Mouse (Mus musculus): ENCODE measurements around the gene Nudt4. TPM values are rescaled to one million over a fixed set of nuclear protein-coding genes. Genes with fewer than 3 reads are reported as not detected.

Nudt4 gene
- polyA plus RNA-seq (2012; rRNA removed): 83.8 and 87.2 TPM in 2 replicates

GRCm38 (mm10) chr10:95563851-95564845 lies at the start of gene Nudt4:
Nudt4 (minus strand) TSS chr10:95564146.
- peak in 1 of 2 experiments; percentile 84 for DNase-seq (ENCODE audit: extremely low spot score in 1 of 2, low spot score in 1 of 2)

GRCm38 (mm10) chr10:95611331-95611721 lies 47.4 kb upstream of the Nudt4 start:
- no peak for DNase-seq (ENCODE audit: extremely low spot score in 1 of 2, low spot score in 1 of 2)

GRCm38 (mm10) chr10:95610666-95611330 lies 46.9 kb upstream of the Nudt4 start:
- peak in 1 of 2 experiments; percentile 31 for DNase-seq (ENCODE audit: extremely low spot score in 1 of 2, low spot score in 1 of 2)

- DNase-seq (ENCODE audit: extremely low spot score in 1 of 2, low spot score in 1 of 2): peak in 1 of 2 experiments; percentile 50
Measured at GRCm38 (mm10) chr10:95604979-95605613, 41.1 kb upstream of the Nudt4 start.

- no peak for DNase-seq (ENCODE audit: extremely low spot score in 1 of 2, low spot score in 1 of 2)
Measured at GRCm38 (mm10) chr10:95600527-95600926, 36.6 kb upstream of the Nudt4 start.

GRCm38 (mm10) chr10:95599740-95600139 lies 35.8 kb upstream of the Nudt4 start:
- peak in 1 of 2 experiments; percentile 42 for DNase-seq (ENCODE audit: extremely low spot score in 1 of 2, low spot score in 1 of 2)

GRCm38 (mm10) chr10:95598056-95598587 lies 34.2 kb upstream of the Nudt4 start:
- no peak for DNase-seq (ENCODE audit: extremely low spot score in 1 of 2, low spot score in 1 of 2)

- no peak for DNase-seq (ENCODE audit: extremely low spot score in 1 of 2, low spot score in 1 of 2)
Measured at GRCm38 (mm10) chr10:95595852-95596639, 32.1 kb upstream of the Nudt4 start.

- no peak for DNase-seq (ENCODE audit: extremely low spot score in 1 of 2, low spot score in 1 of 2)
Measured at GRCm38 (mm10) chr10:95594414-95594813, 30.5 kb upstream of the Nudt4 start.

- DNase-seq (ENCODE audit: extremely low spot score in 1 of 2, low spot score in 1 of 2): no peak
Measured at GRCm38 (mm10) chr10:95591257-95591656, 27.3 kb upstream of the Nudt4 start.

GRCm38 (mm10) chr10:95590196-95590595 lies 26.2 kb upstream of the Nudt4 start:
- no peak for DNase-seq (ENCODE audit: extremely low spot score in 1 of 2, low spot score in 1 of 2)

GRCm38 (mm10) chr10:95589196-95589595 lies 25.2 kb upstream of the Nudt4 start:
- no peak for DNase-seq (ENCODE audit: extremely low spot score in 1 of 2, low spot score in 1 of 2)

- DNase-seq (ENCODE audit: extremely low spot score in 1 of 2, low spot score in 1 of 2): no peak
Measured at GRCm38 (mm10) chr10:95587509-95588220, 23.7 kb upstream of the Nudt4 start.

- DNase-seq (ENCODE audit: extremely low spot score in 1 of 2, low spot score in 1 of 2): no peak
Measured at GRCm38 (mm10) chr10:95585554-95585953, 21.6 kb upstream of the Nudt4 start.

- no peak for DNase-seq (ENCODE audit: extremely low spot score in 1 of 2, low spot score in 1 of 2)
Measured at GRCm38 (mm10) chr10:95577567-95577950, 13.6 kb upstream of the Nudt4 start.

GRCm38 (mm10) chr10:95576876-95577566 lies 13.1 kb upstream of the Nudt4 start:
- no peak for DNase-seq (ENCODE audit: extremely low spot score in 1 of 2, low spot score in 1 of 2)

- DNase-seq (ENCODE audit: extremely low spot score in 1 of 2, low spot score in 1 of 2): no peak
Measured at GRCm38 (mm10) chr10:95575839-95576380, 12.0 kb upstream of the Nudt4 start.

GRCm38 (mm10) chr10:95574994-95575393 lies 11.0 kb upstream of the Nudt4 start:
- DNase-seq (ENCODE audit: extremely low spot score in 1 of 2, low spot score in 1 of 2): no peak
